Mouse (Mus musculus) brown adipose tissue, adult 24 weeks (tissue): ENCODE measurements at regions not wholly inside any gene's neighbourhood (a gene's known extent, or its start where the extent isn't known, plus 50 kb on each side); places are given as distances from the start of the nearest gene placed in this dataset.
A peak's percentile ranks its signal among the peaks of the same experiment; 100 is the strongest.

ENCODE experiments used
- H3K27ac ChIP-seq: fragments of 200-500 bp; replicated peaks from 2 replicates; pipeline ENCODE4 v1.5.1; 2012; ENCODE audit warnings: low read depth, mild to moderate bottlenecking, low read length
- H3K4me1 ChIP-seq: fragments of 200-500 bp; 2 replicates; pipeline ENCODE4 v1.6.1; 2012; ENCODE audit warnings: low read length, mixed read lengths; ENCODE audit not compliant: control insufficient read depth, insufficient read depth, insufficient read length
- H3K4me3 ChIP-seq: fragments of 200-500 bp; 2 replicates; pipeline ENCODE4 v1.5.1; 2012; ENCODE audit warnings: low read depth, mild to moderate bottlenecking, low read length, moderate library complexity; ENCODE audit not compliant: insufficient read depth

- Histone ChIP-seq H3K4me3 (no peak overlapping the region), H3K27ac (no peak overlapping the region), H3K4me1 (no peaks in the 10 kb centered on the region)
These were observed 140.0 kb downstream of the Drd1 start for GRCm38 (mm10) chr13:53915456-53915855.

- no peak overlapping the region for H3K4me3 ChIP-seq
- no peaks in the 10 kb centered on the region for H3K4me1 ChIP-seq
- H3K27ac ChIP-seq, result no peak overlapping the region
These were observed 141.1 kb downstream of the Drd1 start for GRCm38 (mm10) chr13:53914434-53914833.

DNA sequence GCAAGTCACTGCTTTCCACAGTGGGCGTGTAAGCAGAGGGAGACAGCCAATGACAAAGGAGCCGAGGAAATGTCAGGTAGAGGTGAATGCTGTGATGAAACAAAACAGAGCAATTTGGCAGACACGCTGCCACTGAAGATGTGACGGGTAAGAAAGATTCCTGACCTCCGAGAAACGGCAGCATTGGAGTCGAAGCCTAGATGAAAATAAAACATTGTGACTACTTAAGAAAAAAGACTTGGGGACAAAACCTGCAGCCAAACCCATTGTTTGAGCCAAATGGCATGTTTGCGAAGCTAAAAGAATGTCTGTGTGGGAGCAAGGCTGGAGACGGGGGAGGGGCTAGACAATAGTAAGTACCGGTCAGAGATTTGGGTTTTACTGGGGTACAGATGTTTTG, 142.0 kb downstream of the Drd1 start:
- H3K4me1 ChIP-seq, result no peaks in the 10 kb centered on the region
- no peak overlapping the region for H3K4me3 ChIP-seq
- H3K27ac ChIP-seq, result no peak overlapping the region

GRCm38 (mm10) chr13:53911846-53912245, 143.7 kb downstream of the Drd1 start:
- no peak overlapping the region for H3K4me3 ChIP-seq
- H3K27ac ChIP-seq, result no peak overlapping the region
- H3K4me1 ChIP-seq, result no peaks in the 10 kb centered on the region

GRCm38 (mm10) chr13:53911261-53911660, 144.2 kb downstream of the Drd1 start:
- no peaks in the 10 kb centered on the region for H3K4me1 ChIP-seq
- no peak overlapping the region for H3K27ac ChIP-seq
- H3K4me3 ChIP-seq, result no peak overlapping the region

DNA sequence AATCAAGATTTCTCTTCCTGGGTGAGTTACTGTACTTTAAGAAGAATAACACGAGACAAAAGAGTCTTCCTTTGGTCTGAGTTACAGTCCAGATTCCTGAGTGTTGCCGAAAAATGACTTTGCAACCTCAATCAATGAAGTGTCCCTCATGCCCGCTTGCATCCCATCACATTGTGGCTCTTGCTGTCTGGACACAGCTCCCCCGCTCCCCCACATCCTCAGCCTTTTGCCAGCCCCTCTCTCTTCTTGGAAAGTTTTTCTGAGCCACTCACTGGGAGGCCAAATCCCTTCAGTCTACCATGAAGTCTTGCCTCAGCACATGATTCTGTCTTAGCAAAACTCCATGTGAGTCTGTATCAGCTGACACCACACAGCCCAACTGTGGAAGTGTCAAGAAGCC, 145.3 kb downstream of the Drd1 start:
- Histone ChIP-seq H3K4me3 (no peak overlapping the region), H3K4me1 (no peaks in the 10 kb centered on the region), H3K27ac (no peak overlapping the region)

GRCm38 (mm10) chr13:53904471-53904870, 151.0 kb downstream of the Drd1 start:
- Histone ChIP-seq H3K4me1 (no peaks in the 10 kb centered on the region), H3K27ac (no peak overlapping the region), H3K4me3 (no peak overlapping the region)

DNA sequence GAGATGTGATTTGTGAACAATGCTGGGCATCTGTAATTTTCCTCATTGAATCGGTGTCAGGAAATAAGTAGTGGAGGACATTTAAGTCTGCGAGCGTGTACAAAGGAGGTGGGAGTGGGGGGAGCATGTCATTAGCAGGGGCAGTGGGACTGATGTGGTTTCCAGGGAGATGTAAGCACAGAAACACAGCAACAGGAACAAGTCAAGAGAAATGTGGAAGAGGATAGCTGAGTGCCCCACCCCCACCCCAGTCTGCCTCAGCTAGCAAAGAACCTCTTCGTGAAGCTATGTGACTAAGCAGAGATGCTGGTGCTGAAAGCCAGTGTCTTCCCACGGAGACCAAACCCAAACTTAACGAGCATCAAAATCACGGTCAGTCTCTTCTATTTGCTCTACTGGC, 151.9 kb downstream of the Drd1 start:
- no peak overlapping the region for H3K4me3 ChIP-seq

GRCm38 (mm10) chr13:53902831-53903230, 152.7 kb downstream of the Drd1 start:
- Histone ChIP-seq H3K27ac (no peak overlapping the region), H3K4me1 (no peaks in the 10 kb centered on the region), H3K4me3 (no peak overlapping the region)

More for the DNA sequence above, 151.9 kb downstream of the Drd1 start:
- Histone ChIP-seq H3K27ac (no peak overlapping the region), H3K4me1 (no peaks in the 10 kb centered on the region)

- no peak overlapping the region for H3K27ac ChIP-seq
- H3K4me3 ChIP-seq, result no peak overlapping the region
These were observed 155.0 kb downstream of the Drd1 start for GRCm38 (mm10) chr13:53900406-53901025.

GRCm38 (mm10) chr13:53898351-53898750, 157.2 kb downstream of the Drd1 start:
- Histone ChIP-seq H3K27ac (no peak overlapping the region), H3K4me1 (no peaks in the 10 kb centered on the region), H3K4me3 (peak overlapping the region; percentile 19; the same call in 1 of the 2 replicates)

More at GRCm38 (mm10) chr13:53900406-53901025, 155.0 kb downstream of the Drd1 start:
- no peaks in the 10 kb centered on the region for H3K4me1 ChIP-seq

DNA sequence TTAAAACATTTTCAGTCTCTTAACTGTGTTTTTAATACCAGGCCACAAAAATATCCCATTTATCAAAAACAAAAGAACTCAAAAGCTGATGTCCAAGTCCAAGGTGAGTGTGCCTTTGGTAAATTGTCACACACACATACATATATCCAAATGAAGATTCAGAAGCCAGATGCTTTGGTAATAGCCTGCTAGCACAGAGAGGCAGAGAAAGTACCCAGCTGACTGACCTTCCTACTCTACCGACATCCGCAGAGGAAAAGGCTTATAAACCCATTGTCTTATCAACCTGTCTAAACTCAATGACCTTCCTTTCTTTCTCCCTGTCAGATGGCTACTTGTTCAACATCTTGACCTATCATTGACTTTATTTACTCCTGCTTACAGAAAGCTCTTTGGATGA, 158.3 kb downstream of the Drd1 start:
- no peak overlapping the region for H3K4me3 ChIP-seq
- no peaks in the 10 kb centered on the region for H3K4me1 ChIP-seq
- H3K27ac ChIP-seq, result no peak overlapping the region

DNA sequence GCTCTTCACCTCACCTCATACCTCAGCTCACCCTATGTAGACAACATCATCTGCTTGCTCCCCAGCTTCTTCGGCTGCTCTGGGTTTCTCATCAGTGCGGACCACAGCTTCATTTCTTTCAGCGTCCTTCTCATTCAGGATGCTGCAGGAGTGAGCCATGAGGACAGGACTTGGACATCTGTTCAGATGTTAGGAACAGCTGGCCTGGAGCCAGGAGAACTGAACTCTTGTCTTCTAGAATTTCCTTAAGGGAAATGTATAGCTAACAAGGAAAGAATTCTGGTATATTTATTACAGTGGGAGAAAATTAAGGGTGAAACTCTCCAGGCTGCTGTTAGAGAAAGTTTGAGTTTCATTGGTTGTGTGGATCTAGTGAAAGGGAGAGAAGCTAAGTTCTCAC, 167.1 kb downstream of the Drd1 start:
- no peaks in the 10 kb centered on the region for H3K4me1 ChIP-seq
- no peak overlapping the region for H3K27ac ChIP-seq
- no peak overlapping the region for H3K4me3 ChIP-seq

DNA sequence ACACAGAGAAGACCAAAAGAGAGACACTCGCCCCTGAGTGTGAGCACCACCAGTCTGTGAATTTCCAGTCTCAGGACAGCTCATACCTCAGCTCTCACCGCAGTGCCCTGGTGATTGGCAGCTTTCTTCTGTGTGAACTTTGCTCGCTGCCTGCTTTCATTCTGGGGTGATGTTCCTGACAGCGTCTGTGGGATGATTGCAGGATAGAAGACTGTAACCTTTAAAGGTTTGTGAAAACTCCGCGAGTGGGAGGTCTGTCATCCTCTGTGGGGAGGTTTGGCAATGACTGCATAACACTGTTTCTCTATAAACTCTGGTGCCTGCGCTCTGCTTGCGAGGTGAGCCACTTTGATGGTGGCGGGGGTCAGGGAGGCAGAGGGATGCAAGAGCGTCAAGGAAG, 169.7 kb downstream of the Drd1 start:
- Histone ChIP-seq H3K27ac (no peak overlapping the region), H3K4me3 (no peak overlapping the region)

GRCm38 (mm10) chr13:53883206-53883605, 172.3 kb downstream of the Drd1 start:
- no peaks in the 10 kb centered on the region for H3K4me1 ChIP-seq
- no peak overlapping the region for H3K27ac ChIP-seq
- H3K4me3 ChIP-seq, result no peak overlapping the region

More for the DNA sequence above, 169.7 kb downstream of the Drd1 start:
- H3K4me1 ChIP-seq, result no peaks in the 10 kb centered on the region

- H3K4me3 ChIP-seq, result no peak overlapping the region
- H3K4me1 ChIP-seq, result no peaks in the 10 kb centered on the region
- H3K27ac ChIP-seq, result no peak overlapping the region
These were observed 174.8 kb downstream of the Drd1 start for GRCm38 (mm10) chr13:53880466-53881250.
